Mouse (Mus musculus) induced T-regulatory cell, adult 2 months (primary cell): Measurements from ENCODE around the gene Gsdma3.
A peak's percentile ranks its signal among the peaks of the same experiment; 100 is the strongest.

ENCODE experiments used
- DNase-seq: peaks from one replicate; pipeline ENCODE4 v3.0.0-alpha.2; 2012; ENCODE audit warnings: low read depth

Gsdma3 gene

DNA sequence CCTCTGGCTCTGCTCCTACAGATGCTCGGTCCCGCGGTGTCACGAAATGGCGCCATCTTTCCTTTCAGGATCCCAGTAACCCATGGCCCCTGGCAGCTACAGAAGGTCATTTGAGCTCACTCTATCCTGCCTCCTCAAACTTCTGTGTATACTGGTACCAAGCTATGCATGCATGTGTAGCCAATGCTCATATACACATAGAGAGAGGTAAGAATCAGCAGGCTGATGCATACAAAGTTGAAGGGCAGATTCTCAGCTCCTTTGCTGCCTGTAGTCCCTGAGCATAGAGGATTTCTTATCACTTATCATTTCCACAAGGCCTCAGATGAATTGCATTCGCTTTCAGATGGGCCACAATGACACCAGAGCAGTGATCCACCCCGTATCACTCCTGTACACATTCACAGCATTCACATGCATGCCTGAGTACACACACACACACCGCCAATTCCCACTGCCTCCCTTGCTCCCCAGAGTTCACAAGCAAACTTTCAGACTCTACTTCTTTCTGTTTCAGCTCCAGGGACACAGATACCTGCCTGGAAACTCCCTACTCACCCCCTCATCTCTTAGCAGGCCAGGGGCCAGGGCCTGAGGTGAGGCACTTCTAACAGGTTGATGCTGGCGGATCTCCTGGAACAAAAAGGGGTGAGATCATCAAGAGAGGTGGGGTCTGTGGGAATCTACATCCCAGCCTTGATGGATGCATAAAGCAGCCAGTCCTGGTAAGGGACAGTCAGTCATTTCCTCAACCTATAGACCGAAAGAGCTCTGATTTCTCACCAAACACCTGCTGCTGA is at the start of gene Gsdma3, which contains the start of gene Gm12355:
Gsdma3 (plus strand) TSS at position 750 of the 800 bp plus-strand sequence.
Gm12355 (minus strand) TSS at position 51 of the 800 bp plus-strand sequence.
- DNase-seq = no peak

DNA sequence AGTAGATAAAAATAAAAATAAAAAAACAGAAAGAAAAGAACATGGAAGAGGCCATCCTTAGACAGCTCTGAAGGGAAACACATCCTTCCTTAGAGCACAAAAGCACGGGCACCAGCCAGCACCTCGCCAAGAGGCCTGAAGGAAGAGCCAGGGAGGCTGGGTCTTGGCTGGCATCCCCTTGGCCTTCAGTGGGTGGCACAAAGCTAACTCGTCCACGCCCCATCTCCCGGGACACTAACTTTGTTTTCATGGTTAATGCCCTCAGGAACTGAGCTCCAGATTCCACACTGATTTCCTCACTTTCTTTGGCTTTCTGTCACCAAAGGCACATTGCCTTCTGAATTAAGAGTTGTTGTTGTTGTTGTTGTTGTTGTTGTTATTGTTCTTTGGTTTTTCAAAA is 48.4 kb upstream of the Gsdma3 start:
- DNase-seq = no peak

DNA sequence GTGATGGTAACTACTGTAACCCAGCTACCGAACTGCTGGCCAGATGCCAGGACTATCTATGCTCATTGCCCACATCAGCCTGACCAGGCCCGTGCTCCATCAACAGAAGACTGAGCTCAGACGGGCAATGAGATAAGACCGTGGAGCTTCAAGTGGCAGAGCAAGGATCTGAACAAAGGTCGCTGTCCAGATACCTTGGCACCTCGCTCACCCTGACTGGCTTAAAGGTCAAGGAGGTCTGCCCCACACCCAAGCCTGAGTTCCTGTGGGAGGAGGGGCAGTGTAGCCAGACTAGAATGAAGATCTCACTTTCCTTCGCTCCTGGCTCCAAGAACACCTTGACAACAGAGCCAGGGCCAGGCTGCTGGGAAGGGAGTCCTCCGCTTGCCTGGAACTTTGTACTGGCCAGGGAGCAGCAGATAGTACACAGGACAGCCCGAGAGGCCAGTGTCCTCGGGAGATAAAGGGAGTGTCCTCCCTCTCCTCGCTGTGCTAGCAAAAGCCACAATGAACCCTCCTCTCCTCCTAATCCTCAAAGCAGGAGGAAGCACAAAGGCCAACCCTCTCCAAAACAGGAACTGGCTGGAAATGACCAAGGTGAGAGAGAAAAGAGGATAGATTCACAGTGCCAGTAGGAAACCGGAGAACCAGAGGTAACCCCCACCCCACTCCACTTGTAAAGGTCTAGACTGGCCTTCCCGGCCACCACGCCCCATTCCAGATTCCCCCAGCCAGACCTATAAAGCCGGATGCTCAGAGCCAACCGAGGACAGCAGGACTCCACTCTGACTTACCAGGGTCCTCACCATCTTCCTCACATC is 45.6 kb upstream of the Gsdma3 start:
- no peak for DNase-seq

DNA sequence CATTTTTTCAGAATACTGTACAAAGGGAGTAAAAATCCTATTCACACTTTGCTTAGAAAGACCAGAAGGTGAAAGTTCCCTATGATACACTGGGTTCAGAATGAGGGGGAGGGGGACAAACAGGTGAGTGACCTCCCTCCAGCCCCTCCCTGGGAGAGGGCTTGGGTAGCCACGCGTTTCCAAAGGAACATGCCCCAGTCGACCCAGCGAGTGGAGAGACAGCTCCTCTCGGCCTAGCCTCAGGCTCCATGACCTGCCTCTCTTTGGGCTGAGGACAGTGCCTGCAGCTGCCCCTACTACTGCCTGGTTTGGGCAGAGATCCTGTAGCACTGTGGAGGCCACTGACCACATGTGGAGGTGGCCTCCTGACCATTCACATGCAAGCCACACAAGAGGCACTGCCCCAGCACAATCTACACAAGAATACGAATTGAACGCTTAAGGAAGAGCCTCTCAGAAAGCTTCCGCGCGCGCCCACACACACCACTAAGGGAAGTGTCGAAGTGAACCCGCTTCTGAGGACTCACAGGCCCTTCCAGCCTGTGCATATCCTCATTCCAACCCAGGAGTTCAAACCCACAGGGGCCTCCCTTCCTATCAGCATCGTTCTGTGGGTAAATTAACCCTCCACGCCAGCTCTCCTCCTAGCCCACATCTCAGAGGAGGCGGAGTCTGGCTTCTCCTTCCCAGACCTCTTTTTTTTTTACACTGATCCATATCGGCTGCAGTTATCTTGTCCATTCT is 44.7 kb upstream of the Gsdma3 start:
- DNase-seq = no peak

DNA sequence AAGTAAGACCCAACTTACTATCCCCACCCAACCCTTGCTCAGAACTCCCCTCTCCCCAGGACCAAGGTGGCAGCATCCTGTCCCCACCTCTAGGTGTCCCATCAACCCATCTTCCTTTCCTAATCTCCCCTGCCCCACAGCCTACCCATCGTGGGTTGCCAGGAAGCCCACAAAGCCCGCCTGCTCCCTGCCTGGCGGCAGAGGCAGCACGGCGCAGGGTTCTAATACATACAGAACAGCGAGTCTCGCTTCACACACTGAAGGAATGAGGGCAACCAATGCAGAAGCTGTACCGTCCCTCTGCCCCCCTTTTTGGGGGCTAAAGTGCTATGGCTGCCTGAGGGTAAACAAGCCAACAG is 44.2 kb upstream of the Gsdma3 start:
- no peak for DNase-seq

DNA sequence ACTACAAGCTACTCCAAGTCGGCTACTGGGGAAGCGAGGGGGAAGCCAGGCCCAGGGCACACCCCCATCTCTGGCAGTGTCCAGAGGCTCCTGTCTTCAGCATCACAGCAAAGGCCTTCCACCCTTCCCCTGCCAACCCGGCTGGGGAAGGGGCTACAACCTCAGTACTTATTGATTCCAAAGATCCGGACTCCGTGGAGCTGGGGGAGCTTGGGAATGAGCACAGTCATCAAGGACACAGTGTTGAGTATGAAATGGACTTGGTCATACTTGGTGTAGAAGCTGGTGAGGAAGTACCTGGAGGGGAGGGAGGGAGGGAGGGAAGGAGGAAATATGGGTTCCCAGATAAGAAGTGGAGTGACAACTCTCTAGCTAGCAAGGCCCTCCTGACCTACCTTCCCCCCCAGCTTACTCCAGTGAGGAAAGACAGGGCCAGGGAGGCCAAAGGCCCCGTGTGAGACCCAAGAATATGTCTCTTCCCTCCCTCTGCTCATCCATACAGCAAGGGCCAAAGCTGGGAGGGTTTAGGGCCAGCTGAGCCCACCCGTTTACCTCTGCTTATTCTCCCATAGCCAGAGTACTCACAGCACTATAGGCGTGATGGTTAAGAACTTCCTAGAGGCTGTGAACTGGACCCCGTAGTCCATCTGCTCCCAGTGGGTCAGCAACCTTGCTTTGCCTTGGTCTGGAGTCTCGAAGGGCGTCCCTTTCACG is 43.5 kb upstream of the Gsdma3 start:
- no peak for DNase-seq

DNA sequence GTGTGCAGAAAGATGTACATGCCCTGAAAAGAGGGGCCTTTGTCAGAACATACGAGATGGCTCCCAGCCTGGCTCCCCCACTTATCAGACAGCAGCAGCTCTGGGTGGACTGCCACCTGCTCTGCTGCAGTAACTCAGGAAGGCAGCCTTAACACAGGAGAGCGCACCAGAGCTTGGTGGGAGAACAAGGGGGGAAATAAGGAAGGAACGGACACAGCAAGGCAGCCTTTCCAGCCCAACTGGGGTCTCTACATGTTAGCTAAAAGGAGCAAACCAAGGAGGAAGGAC is 43.0 kb upstream of the Gsdma3 start:
- DNase-seq = no peak

DNA sequence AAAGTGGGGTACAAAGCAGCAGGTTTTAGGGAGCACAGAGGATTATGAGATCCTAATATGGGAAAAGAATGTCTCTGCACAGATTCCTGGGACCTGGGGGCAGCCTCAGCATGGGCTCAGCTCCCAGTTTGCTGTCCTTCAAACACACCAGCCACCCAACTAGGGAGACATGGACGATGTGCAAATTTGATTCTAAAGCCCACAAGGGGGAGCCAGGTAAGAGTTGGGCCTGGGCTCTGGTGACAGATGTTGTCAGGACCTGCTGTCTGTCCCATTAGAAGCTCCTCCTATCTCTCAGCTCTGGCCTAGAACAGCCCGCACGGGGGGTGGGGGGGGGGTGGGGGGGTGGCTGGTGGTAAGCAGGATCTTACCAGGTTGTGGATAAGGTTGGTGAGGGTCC is 42.6 kb upstream of the Gsdma3 start:
- peak; percentile 58 for DNase-seq

DNA sequence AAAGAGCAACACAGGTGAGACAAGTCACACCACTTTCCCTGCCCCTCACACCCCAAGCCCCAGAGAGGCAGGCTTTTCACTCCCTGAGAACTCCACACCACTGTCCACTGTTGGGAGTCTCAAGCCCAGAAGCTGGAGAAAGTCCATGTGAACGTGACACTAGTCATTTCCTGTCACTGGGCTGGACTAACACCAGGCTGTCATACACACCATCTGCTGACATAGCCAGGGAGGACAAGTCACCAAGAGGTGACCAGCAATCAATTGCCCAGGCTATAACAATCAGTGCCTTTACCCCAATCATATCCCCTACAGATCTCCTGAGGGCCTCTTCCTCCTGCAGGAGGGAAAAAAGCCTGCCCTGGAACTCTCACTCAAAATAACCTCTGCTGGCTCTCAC is 42.0 kb upstream of the Gsdma3 start:
- no peak for DNase-seq

DNA sequence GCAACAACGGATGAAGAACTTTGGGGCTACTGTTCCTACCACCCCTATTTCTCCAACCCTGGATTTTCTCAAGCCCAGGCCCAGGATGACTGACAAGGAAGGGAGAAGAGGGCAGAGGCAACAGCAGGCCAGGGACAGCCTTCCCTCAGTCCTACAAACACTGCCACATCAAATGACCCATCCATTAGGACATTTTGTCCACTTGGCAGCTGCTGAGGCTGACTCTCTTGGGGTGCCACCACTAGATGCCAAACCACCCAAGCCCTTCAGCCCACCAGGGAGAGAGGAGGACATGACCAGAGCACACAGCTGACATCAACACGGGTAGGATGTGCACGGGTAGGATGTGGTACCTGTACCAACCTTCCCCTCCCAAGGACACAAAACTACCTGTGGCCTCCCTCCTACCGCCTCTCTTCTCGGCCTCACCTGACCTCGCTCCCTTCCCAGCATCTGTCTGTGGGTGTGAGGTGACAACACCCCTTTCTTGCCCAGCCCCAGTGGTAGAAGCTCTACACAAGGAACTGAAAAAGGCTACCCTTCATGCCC is 41.5 kb upstream of the Gsdma3 start:
- no peak for DNase-seq

DNA sequence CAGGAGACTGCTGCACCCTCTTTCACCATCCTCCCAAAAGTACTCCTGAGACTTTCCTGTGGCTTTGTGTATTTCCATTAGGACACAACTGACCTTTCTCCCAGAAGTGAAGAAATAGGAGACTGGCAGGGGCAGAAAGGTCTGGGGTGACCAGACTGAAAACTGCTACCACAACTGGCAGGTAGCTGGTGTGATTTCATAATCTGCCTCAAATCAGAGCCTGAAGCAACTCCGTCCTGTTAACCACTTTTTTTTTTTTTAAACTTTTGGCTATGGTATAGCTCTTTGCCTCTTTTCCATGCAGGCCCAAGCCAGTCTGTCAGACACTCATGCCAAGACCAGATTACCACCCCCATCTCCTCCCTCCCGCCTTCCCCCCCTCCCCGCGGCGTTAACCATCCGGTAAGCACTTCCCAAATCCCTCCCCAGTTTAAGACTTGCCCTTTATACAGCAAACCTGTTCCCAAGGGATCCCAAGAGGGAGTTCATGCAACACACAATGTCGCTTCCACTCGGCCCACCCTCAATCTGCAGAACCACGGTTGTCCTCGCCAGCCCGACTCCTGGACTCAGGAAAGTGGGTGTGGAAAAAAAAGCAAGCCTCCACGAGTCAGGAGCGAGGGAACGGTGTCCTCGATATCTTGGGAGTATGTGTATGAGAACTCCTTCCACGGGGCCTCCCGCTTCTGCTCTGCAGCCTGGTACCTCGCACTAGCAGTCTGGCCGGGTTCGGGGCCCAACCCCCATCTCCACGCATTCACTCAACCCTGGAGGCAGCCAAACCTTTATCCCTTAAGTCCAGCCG is 39.9 kb upstream of the Gsdma3 start:
- DNase-seq = peak; percentile 28

DNA sequence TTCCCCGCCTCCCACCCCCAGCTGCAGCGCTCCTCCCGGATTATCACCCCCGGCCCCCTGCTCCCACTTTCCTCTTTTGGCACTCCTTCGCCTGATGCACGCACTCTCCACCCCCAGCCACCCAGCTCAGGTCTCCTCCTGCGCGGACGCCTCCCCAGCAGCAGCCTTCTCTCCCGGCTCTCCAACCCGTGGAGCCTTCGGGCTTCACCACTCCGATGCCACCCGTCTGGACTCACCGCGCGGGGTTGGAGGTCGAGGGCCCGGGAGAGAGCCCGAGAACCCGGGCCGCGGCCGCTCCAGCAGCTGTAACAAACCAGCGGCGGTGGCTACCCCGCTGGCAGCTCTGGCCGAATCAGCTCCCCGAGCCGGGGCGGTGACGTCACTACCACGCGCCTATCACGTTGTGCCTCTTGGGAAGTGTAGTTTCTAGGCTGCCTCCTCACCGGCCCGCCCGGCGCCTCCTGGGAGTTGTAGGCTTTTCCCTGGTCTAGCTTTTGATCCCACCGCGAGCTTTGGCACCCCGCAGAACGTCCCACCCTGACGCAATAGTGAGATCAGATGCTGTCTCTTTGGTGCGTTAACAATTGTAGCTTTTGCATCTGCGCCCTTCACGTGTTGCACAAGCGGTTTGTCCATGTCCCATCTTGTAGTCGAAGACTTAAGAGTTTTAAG is 39.1 kb upstream of the Gsdma3 start, which contains the start of gene Ormdl3:
Ormdl3 (minus strand) TSS at position 477 of the 672 bp plus-strand sequence.
- peak; percentile 98 for DNase-seq

DNA sequence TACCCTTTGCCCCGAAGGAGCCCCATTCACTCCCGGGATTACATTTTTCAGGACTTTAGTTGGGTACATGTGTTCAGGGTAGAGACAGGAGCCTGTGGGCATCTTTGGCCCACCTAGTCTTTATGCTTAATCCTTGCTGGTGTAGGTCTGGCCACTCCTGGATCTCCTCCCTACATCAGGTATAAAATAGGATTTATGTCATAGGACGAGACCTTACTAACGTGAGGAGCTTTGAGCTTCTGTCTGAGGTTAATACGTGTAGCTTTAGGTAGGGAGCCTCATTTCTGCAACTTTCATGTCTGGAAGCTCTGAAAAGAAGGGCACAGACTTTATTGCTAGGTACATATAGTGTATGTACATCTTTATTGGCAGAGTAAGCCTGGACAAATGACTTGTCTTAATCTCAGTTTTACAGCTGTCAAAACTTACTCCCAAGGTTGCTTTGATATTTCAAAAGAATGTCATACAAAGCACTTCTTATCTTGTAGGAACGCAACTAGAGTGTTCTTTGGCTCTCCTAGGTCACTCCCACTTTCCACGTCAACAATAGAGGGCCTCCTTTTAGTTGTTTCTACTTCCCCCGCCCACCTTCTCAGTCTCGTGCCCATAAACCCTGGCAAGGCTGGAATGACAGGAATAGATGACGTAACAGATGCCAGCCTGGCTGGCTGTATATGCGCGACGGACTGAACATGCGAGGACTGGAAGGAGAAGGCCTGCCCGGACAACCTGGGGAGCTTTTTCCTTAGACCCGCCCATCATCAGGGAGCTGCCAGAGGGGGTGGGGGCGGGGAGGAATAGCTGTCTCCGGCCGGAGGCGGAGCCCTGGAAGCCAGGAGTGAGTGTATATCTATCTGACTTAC is 38.2 kb upstream of the Gsdma3 start:
- peak; percentile 89 for DNase-seq

DNA sequence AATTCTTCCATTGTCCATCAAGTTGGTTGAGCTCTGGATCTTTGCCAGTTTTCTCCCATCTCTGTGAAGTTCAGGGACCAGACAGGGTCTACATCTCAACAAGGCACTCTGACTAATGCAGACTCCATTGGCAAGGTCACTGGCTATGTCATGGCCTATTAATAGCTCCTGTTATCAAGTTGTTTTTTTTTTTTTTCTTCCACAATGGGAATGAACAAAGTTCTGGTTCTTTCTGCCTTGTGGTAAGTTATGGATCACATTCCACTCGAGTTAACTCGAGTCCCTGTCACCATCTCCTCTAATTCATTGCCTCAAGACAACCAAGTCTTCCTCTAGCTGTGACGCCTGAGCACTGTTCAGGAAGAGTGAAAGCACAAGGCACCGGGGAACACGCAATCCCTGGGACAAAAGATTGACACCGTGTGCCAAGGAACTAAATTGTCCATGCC is 37.3 kb upstream of the Gsdma3 start:
- DNase-seq = peak; percentile 27

DNA sequence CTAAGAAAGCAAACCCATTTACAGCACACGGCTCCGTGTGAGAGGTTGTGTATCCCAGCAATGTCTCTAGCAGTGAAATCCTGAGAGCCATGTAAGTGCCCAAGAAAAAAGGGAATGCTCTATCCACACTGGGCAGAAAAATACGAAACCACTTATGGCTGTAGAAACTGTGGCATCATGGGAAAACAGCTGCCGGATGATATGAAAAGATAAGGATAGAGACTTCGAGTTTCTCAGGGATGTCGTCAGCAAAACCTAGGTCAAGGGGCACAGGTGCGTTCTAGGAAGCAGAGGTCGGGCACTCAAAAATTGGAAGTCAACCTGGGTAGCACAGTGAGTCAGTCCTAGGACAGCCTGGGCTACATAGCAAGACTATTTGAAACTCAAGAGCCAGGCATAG is 36.9 kb upstream of the Gsdma3 start:
- no peak for DNase-seq

DNA sequence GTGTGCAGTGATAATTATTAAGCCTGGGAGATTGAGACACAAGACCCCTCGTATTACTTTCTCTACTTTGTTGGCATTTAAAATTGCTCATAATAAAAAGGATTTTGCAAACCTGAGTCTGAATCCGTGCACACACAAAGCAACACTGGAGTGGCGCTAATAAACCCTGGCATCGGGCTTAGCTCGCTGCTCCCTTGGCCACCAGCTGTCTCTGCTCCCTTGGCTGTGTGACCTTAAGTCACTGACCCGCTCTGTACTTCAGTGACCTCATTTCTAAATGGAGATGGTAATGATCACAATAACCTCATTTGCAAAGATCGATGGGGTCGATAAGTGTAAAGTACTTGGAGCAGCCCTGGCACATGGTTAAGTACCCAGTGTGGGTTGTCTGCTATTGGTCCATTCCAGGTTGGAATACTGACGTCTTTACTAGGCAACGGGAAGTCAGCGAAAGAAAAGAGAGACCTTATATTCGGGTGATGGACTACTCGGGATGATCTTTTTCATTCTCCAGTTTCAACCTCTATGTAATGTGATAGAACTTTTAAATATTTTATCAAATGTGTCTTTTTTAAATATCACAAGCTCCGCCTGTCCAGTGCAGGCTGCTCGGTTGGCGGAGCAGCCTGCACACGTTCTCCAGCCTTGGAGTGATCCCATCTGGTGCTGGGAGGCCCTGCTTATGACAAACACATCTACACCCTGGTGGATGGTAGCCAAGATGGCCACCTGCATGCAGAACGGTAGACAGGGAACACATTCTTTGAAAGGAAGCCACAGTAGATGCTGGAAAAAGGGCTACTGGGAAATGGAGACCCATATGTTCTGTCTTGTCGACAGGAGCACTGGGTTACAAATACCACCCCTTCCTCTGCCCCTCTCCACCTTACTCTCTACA is 35.4 kb upstream of the Gsdma3 start:
- no peak for DNase-seq

DNA sequence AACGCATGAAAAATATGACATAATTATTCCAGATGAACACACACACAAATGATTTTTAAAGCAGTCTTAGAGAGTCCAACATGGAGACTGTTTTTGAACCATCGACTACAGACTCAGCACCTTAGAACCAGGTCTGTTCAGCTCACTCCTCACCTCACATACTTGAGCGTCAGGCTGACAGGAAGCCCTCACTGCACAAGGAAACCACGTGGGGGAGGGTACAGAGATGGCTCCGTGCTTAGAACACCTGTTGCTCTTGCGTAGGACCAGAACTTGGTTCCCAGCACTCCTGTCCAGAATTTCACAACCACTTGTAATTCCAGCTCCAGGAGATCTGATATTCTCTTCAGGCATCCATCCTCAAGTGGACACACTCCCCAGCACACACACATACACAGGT is 31.1 kb upstream of the Gsdma3 start:
- peak; percentile 76 for DNase-seq

DNA sequence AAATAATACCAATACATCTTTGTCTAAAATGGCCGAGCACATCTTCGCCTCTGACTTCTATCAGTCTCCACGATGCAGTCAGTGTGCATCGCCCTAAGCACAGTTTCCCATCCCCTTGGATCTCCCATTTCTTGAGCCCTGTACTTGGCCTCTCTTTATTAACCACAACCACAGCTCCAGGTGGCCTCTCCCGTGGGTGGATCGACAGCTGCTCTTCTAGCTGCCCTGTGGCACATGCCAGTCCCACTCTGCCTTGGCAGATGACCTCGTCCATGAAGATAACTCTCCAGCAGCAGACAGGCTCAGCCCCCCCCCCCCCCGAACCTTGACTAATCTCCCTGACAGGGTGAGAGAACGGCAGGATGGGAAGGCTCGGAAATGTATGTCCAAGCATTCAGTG is 30.7 kb upstream of the Gsdma3 start:
- DNase-seq = no peak
